Mouse (Mus musculus): ENCODE results near the gene BC037034. TPM values are rescaled to one million over a fixed set of nuclear protein-coding genes. Genes with fewer than 3 reads are reported as not detected.

BC037034 gene
- polyA plus RNA-seq (2016; fragmentation: Nextera tagmentation; extraction: Ambion mirVana): 11.3 and 12.3 TPM in 2 replicates

DNA sequence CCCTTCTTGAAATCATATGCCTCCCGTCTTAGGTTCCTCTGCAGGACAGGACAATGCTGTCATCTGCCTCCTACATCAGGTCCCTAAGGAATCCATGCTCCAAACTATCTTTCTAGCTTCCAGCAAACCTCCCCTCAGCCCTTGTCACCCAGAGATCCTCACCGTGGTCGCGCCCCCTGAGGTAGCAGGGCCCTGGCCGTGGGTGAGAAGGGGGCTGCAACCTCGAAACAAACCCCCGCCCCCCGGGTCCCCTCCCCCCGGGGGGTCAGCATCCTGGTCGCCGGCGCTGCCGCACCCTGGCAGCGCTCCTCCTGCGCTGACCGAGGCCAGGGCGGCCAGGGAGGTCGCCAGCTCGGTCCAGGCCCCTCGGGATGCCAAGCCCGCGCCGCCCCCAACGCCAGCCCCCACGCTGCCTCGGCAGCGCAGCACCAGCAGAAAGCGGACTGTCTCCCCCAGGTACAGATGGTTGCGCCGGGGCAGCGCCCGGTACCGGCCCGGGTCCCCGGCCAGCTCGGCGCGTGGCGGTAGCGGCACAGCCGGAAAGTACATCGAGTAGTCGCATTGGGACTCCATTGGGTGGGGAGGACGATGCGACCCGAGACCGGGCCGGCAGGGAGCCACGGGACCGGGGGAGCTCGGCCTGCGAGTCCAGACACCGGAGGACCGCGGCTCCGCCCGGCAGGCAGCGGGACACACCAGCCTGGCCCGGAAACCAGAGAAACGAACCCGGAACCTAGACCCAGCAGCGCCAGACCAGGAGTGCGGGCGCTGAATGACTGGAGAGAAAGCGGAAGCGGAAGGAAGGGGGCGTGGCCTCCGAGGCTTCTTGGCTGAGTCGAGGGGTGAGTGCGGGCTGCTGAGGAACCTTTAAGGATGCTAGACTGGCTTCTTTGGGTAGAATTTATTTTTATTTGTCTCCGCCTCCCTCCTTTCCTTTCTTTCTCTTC is at the start of gene BC037034:
TSS of gene BC037034 (minus strand) at position 774 of the 947 bp plus-strand sequence.
- no peaks in the 10 kb centered on the region for H3K27me3 ChIP-seq
- H3K36me3 ChIP-seq: peaks cover 47% of the 10 kb centered on the region
- peaks cover 16% of the 10 kb centered on the region for H3K4me1 ChIP-seq
- H3K4me2 ChIP-seq (replicated peaks): peak within 1 kb of the TSS; percentile 92
- H3K27ac ChIP-seq: peak within 1 kb of the TSS; percentile 69
- H3K9ac ChIP-seq: peak within 1 kb of the TSS; percentile 83
- ATAC-seq (ENCODE audit: insufficient number of reproducible peaks, insufficient read depth, low FRiP score, low TSS enrichment): peak; percentile 68
- H3K9me3 ChIP-seq: no peaks in the 10 kb centered on the region
- H3K4me3 ChIP-seq: peak within 1 kb of the TSS; percentile 79
- under 1% methylated on average over 69 of the region's 71 CpGs for WGBS

DNA sequence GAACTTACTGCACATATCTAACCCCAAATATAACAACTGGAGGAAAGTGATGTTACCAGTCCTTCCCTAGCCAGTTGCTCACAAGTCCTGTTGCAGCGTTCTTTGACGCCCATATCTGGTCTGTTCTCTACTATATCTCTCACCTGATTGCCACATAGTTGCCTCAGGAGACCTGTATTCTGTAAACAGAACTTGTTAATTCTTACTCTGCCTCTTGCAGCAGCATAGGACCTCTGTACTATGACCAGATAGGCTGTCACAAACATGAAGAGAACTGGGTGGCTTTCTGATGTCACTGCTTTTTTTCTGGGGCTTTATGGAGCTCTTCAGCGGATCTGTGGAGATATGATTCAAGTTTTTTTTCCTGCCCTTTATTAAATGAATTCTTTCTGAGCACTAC is 49.0 kb upstream of the BC037034 start:
- ATAC-seq (ENCODE audit: insufficient number of reproducible peaks, insufficient read depth, low FRiP score, low TSS enrichment): no peak
- Histone ChIP-seq H3K4me1 (no peaks in the 10 kb centered on the region), H3K36me3 (no peaks in the 10 kb centered on the region), H3K9ac (no peak overlapping the region), H3K27me3 (no peaks in the 10 kb centered on the region), H3K4me3 (no peak overlapping the region), H3K27ac (no peak overlapping the region), H3K9me3 (no peaks in the 10 kb centered on the region), H3K4me2 (replicated peaks) (no peak overlapping the region)
- 89% methylated on average over 3 of the region's 3 CpGs for WGBS

DNA sequence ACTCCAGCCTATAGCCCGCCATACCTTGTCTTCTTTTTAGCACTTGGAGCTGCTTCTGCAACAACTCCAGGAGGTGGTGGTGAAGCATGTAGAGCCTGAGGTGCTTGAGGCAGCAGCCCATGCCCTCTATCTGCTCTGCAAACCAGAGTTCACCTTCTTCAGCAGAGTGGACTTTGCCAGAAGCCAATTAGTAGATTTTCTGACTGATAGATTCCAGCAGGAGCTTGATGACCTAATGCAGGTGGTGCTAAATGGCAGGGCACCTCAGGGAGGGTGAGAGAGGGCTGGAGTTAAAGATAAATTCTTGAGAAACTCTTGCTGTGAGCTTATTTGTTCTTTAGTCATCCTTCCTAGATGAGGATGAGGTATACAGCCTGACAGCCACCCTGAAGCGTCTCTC is 35.8 kb upstream of the BC037034 start:
- H3K4me3 ChIP-seq: no peak overlapping the region
- H3K4me2 ChIP-seq (replicated peaks): no peak overlapping the region
- H3K36me3 ChIP-seq: no peaks in the 10 kb centered on the region
- H3K9ac ChIP-seq: no peak overlapping the region
- H3K27me3 ChIP-seq: no peaks in the 10 kb centered on the region
- H3K9me3 ChIP-seq: no peaks in the 10 kb centered on the region
- no peaks in the 10 kb centered on the region for H3K4me1 ChIP-seq
- WGBS: 83% methylated on average over 2 of the region's 2 CpGs
- ATAC-seq (ENCODE audit: insufficient number of reproducible peaks, insufficient read depth, low FRiP score, low TSS enrichment): no peak
- H3K27ac ChIP-seq: no peak overlapping the region

DNA sequence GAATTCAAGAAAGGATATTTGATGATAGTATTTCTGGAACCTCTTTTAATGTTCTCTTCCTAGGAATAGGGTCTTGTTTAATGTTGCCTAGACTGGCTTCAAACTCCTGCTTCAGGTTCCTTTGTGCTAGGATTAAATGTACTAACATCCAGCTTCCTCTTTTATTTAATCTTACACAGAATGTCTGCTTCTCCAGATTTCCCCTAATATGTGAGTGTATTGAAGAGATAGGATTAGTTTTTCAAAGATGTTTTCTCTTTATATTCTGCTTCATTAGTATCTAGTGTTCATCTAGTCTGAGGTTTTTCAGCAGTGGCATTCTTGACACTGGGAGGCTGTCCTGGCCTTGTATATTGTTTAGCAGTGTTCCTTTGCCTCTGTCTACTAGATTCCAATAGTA is 30.3 kb upstream of the BC037034 start:
- H3K9me3 ChIP-seq: no peaks in the 10 kb centered on the region
- H3K27ac ChIP-seq: no peak overlapping the region
- H3K27me3 ChIP-seq: no peaks in the 10 kb centered on the region
- H3K4me1 ChIP-seq: no peaks in the 10 kb centered on the region
- H3K4me2 ChIP-seq (replicated peaks): no peak overlapping the region
- no peak overlapping the region for H3K9ac ChIP-seq
- H3K36me3 ChIP-seq: no peaks in the 10 kb centered on the region
- no peak overlapping the region for H3K4me3 ChIP-seq
- no peak for ATAC-seq (ENCODE audit: insufficient number of reproducible peaks, insufficient read depth, low FRiP score, low TSS enrichment)

DNA sequence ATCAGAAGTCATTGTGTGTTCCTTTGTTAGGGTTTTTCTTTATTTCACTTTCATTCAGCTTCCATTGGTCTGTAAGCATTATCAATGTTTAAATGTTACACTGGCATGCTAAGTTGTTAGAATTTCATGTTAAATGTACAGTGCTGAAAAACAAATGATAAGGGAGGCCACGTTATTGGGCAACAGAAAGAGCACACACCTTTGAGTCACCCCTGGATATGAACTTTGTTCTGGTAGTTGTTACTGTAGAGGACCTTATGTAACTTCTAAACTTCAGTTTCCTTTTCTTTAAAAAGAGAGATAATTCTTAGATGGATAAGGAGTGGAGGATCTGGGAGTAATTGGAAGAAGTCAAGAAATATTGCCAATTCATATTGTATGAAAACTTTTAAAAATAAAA is 27.8 kb upstream of the BC037034 start:
- no peaks in the 10 kb centered on the region for H3K36me3 ChIP-seq
- no peak overlapping the region for H3K4me2 ChIP-seq (replicated peaks)
- no peak overlapping the region for H3K27ac ChIP-seq
- ATAC-seq (ENCODE audit: insufficient number of reproducible peaks, insufficient read depth, low FRiP score, low TSS enrichment): no peak
- no peak overlapping the region for H3K9ac ChIP-seq
- 72% methylated on average over 1 of the region's 1 CpGs for WGBS
- no peak overlapping the region for H3K4me3 ChIP-seq
- no peaks in the 10 kb centered on the region for H3K4me1 ChIP-seq
- no peaks in the 10 kb centered on the region for H3K9me3 ChIP-seq
- no peaks in the 10 kb centered on the region for H3K27me3 ChIP-seq

DNA sequence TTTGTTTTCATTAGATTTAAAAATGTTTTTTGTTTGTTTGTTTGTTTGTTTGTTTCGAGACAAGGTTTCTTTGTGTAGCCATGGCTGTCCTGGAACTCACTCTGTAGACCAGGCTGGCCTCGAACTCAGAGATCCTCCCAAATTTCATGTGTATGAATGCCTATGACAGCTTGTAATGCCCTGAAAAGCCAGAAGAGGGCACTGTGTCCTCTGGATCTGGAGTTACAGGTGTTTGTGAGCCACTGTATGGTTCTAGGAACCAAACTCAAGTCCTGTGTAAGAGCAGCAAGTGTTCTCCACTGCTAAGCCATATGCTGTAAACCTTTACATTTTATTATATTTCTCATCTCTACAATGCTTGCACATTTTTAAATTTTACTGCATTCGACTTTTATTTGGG is 24.0 kb upstream of the BC037034 start:
- no peak overlapping the region for H3K9ac ChIP-seq
- H3K27ac ChIP-seq: no peak overlapping the region
- no peak for ATAC-seq (ENCODE audit: insufficient number of reproducible peaks, insufficient read depth, low FRiP score, low TSS enrichment)
- H3K27me3 ChIP-seq: no peaks in the 10 kb centered on the region
- H3K4me1 ChIP-seq: no peaks in the 10 kb centered on the region
- H3K36me3 ChIP-seq: no peaks in the 10 kb centered on the region
- no peak overlapping the region for H3K4me3 ChIP-seq
- WGBS: 69% methylated on average over 3 of the region's 3 CpGs
- no peak overlapping the region for H3K4me2 ChIP-seq (replicated peaks)
- no peaks in the 10 kb centered on the region for H3K9me3 ChIP-seq

DNA sequence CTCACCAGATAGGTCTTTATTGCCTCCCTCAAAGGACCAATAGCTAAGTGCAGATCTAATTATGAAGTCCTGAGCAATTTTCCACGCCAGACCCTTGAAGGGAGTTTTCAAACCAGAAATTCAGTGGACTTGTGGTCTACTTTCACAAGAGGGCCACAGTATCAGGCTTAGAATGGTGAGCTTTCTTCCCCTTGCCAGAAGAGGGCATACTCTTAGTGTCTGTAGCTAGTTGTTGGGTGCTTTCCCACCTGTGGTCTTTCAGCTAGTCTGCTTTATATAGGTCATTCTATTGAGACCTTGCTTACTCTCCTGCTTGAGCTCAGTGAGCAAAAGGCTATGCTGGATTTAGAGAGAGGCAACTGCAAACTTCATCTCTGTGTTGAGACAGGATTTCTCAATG is 19.7 kb upstream of the BC037034 start:
- Histone ChIP-seq H3K4me1 (peaks cover 7% of the 10 kb centered on the region), H3K9me3 (no peaks in the 10 kb centered on the region; the same call in 1 of the 2 replicates), H3K27ac (no peak overlapping the region), H3K4me2 (replicated peaks) (no peak overlapping the region), H3K36me3 (0 out of 2 replicates have a peak, but pooled peaks cover under 1% of the 10 kb centered on the region), H3K4me3 (no peak overlapping the region), H3K9ac (no peak overlapping the region), H3K27me3 (no peaks in the 10 kb centered on the region)
- ATAC-seq (ENCODE audit: insufficient number of reproducible peaks, insufficient read depth, low FRiP score, low TSS enrichment): no peak
- 42% methylated on average over 1 of the region's 1 CpGs for WGBS

DNA sequence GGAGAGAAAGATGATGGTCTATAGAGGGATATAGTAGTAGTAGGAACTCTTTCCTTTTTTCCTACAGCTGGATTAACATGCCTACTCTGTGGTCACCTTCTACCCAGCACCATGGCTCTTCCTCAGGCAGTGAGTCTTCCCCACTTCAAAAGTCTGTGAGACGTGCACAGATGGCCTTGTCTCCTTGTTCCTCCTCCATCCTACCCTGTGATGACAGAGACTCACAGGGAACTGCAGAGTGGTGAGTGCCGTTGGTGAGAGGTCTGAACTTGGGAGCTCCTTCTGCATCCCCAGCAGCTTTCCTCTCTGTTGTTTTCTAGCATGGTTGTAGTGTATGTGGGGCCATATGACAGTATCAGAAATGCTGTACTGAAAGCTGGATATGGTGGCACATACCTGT is 18.0 kb upstream of the BC037034 start:
- no peak overlapping the region for H3K9ac ChIP-seq
- peaks cover 21% of the 10 kb centered on the region for H3K4me1 ChIP-seq
- no peak overlapping the region for H3K27ac ChIP-seq
- no peak overlapping the region for H3K4me2 ChIP-seq (replicated peaks)
- no peaks in the 10 kb centered on the region; the same call in 1 of the 2 replicates for H3K9me3 ChIP-seq
- H3K4me3 ChIP-seq: no peak overlapping the region
- peaks cover 11% of the 10 kb centered on the region for H3K36me3 ChIP-seq
- no peak for ATAC-seq (ENCODE audit: insufficient number of reproducible peaks, insufficient read depth, low FRiP score, low TSS enrichment)
- WGBS: 80% methylated on average over 2 of the region's 2 CpGs
- H3K27me3 ChIP-seq: no peaks in the 10 kb centered on the region

DNA sequence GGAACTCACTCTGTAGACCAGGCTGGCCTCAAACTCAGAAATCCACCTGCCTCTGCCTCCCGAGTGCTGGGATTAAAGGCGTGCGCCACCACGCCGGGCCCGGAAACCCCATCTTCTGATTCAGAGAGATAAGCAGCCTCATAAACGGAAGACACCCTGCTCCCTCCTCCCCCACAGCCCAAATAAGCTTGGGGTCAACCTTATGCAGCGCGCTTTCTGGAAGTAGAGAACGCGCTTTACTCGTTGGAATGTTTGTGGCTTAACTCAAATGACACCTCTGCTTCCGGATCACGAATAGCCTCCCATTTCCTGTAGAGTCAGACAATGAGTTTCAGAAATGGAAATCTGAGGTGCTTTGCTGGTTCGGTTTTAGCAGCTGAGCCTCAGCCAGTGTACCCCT is 17.0 kb upstream of the BC037034 start:
- WGBS: 90% methylated on average over 15 of the region's 15 CpGs
- Histone ChIP-seq H3K9ac (no peak overlapping the region), H3K9me3 (no peaks in the 10 kb centered on the region; the same call in 1 of the 2 replicates), H3K4me1 (peaks cover 30% of the 10 kb centered on the region), H3K36me3 (peaks cover 19% of the 10 kb centered on the region), H3K4me3 (no peak overlapping the region), H3K4me2 (replicated peaks) (no peak overlapping the region), H3K27me3 (no peaks in the 10 kb centered on the region), H3K27ac (no peak overlapping the region)
- no peak for ATAC-seq (ENCODE audit: insufficient number of reproducible peaks, insufficient read depth, low FRiP score, low TSS enrichment)

DNA sequence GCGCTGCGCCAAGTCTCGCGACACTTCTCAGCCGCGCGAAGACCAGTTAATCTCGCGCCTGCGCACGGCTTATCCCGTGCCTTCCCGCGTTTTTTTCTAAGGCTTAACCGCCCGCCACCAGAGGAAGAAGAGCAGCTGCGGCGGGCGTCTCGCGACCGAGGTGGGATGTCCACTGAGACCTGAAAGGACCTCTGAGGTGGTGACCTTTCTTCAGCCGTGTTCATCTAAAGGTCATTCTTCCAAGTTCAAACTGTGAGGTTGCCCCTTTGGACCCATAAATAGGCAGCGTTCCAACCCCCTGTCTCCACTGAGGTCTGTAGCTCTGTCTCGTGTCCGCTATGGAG is 16.6 kb upstream of the BC037034 start:
- H3K27me3 ChIP-seq: no peaks in the 10 kb centered on the region
- H3K36me3 ChIP-seq: peaks cover 24% of the 10 kb centered on the region
- no peak for ATAC-seq (ENCODE audit: insufficient number of reproducible peaks, insufficient read depth, low FRiP score, low TSS enrichment)
- peak overlapping the region; percentile 90 for H3K4me2 ChIP-seq (replicated peaks)
- H3K9me3 ChIP-seq: no peaks in the 10 kb centered on the region; the same call in 1 of the 2 replicates
- H3K9ac ChIP-seq: no peak overlapping the region
- H3K4me3 ChIP-seq: peak overlapping the region; percentile 59
- H3K4me1 ChIP-seq: peaks cover 35% of the 10 kb centered on the region
- H3K27ac ChIP-seq: no peak overlapping the region
- 21% methylated on average over 26 of the region's 26 CpGs for WGBS

DNA sequence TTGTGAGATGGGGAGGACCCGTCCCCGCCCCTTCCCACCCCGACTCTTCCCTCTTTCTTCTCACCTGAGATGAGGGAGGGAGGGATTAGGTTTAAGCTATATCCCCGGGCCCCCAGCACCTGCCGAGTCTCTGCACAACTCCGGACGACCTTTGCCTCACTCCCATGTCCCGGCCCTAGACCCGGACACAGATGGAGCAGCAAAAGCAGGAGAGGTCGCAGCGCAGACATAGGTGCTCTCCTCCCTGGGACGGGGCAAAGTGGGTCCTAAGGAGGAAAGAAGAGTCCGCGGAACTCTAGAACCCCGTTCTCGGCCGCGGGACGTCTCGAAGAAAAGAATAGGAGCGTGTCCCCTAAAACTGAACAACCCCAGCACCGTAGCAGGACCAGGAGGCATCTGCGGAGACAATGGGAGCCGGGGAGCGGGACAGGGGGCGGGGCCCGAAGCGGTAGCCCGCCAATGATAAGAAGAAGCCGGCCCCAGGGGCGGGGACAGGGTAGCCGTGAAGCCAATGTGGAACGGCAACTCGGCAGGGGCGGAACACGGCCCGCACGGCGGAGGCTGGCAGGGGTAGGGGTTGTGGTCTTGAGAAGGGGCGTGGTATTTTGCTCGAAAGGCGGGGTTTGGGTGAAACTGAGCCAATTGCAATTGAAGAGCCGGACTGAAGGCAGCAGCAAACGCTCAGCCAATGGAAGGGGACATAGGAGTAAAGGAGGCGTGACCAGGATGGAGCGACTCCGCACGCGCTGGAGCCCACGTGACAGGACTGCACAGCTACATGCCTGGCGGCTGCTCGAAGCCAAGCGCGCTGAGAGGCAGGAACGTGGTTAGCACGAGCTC is 16.0 kb upstream of the BC037034 start, which contains the start of the genes Gm43720, Gpc2 and Stag3:
TSS of gene Gm43720 (minus strand) at position 374 of the 840 bp plus-strand sequence.
TSS of gene Gpc2 (minus strand) at position 421 of the 840 bp plus-strand sequence.
TSS of gene Stag3 (plus strand) at position 656 of the 840 bp plus-strand sequence.
- 0 out of 2 replicates have a peak within 1 kb of the TSS, but pooled peaks have one; percentile 30 for H3K27ac ChIP-seq
- WGBS: 2% methylated on average over 56 of the region's 56 CpGs
- H3K27me3 ChIP-seq: no peaks in the 10 kb centered on the region
- peaks cover 30% of the 10 kb centered on the region for H3K36me3 ChIP-seq
- peaks cover 41% of the 10 kb centered on the region for H3K4me1 ChIP-seq
- peak within 1 kb of the TSS; percentile 59 for H3K4me3 ChIP-seq
- peak within 1 kb of the TSS; percentile 90 for H3K4me2 ChIP-seq (replicated peaks)
- peak within 1 kb of the TSS; percentile 64 for H3K9ac ChIP-seq
- peak; percentile 99 for ATAC-seq (ENCODE audit: insufficient number of reproducible peaks, insufficient read depth, low FRiP score, low TSS enrichment)
- H3K9me3 ChIP-seq: no peaks in the 10 kb centered on the region; the same call in 1 of the 2 replicates
